Mouse (Mus musculus): Measurements from ENCODE around the gene Tmem164. TPM values are rescaled to one million over a fixed set of nuclear protein-coding genes. Genes with fewer than 3 reads are reported as not detected.

The Tmem164 gene
- polyA plus RNA-seq, 1 experiment from 2014 or later, result 77.6 TPM

GRCm38 (mm10) chrX:142725571-142725970 is 44.4 kb downstream of the Tmem164 start:
- H3K27ac ChIP-seq (replicated peaks), result no peak overlapping the region
- no peak overlapping the region for H3K4me3 ChIP-seq
- H3K9me3 ChIP-seq, result no peaks in the 10 kb centered on the region
- peaks cover 6% of the 10 kb centered on the region; the same call in 1 of the 2 replicates for H3K36me3 ChIP-seq (replicated peaks)
- no peaks in the 10 kb centered on the region for H3K4me1 ChIP-seq
- DNase-seq (ENCODE audit: low spot score), result no peak
- H3K27me3 ChIP-seq (replicated peaks; ENCODE audit: low read depth, poor library complexity, severe bottlenecking), result peaks cover 99% of the 10 kb centered on the region
- WGBS, result 79% methylated on average over 2 of the region's 2 CpGs

GRCm38 (mm10) chrX:142726311-142726710 is 45.1 kb downstream of the Tmem164 start:
- no peak overlapping the region for H3K27ac ChIP-seq (replicated peaks)
- H3K27me3 ChIP-seq (replicated peaks; ENCODE audit: low read depth, poor library complexity, severe bottlenecking), result peaks cover 100% of the 10 kb centered on the region
- peaks cover 6% of the 10 kb centered on the region; the same call in 1 of the 2 replicates for H3K36me3 ChIP-seq (replicated peaks)
- WGBS, result 86% methylated on average over 2 of the region's 2 CpGs
- 0 out of 2 replicates have a peak, but pooled peaks cover 6% of the 10 kb centered on the region for H3K4me1 ChIP-seq
- DNase-seq (ENCODE audit: low spot score), result no peak
- no peak overlapping the region for H3K4me3 ChIP-seq
- no peaks in the 10 kb centered on the region for H3K9me3 ChIP-seq

- H3K9me3 ChIP-seq, result no peaks in the 10 kb centered on the region
- WGBS, result 70% methylated on average over 6 of the region's 6 CpGs
- peaks cover 99% of the 10 kb centered on the region for H3K27me3 ChIP-seq (replicated peaks; ENCODE audit: low read depth, poor library complexity, severe bottlenecking)
- no peak overlapping the region for H3K27ac ChIP-seq (replicated peaks)
- peaks cover 14% of the 10 kb centered on the region; the same call in 1 of the 2 replicates for H3K4me1 ChIP-seq
- H3K4me3 ChIP-seq, result no peak overlapping the region
- no peak for DNase-seq (ENCODE audit: low spot score)
- peaks cover 6% of the 10 kb centered on the region; the same call in 1 of the 2 replicates for H3K36me3 ChIP-seq (replicated peaks)
Measured at GRCm38 (mm10) chrX:142727847-142728246, 46.6 kb downstream of the Tmem164 start.

GRCm38 (mm10) chrX:142729040-142729439 is 47.8 kb downstream of the Tmem164 start:
- DNase-seq (ENCODE audit: low spot score), result no peak
- Histone ChIP-seq H3K27me3 (replicated peaks; ENCODE audit: low read depth, poor library complexity, severe bottlenecking) (peaks cover 97% of the 10 kb centered on the region), H3K36me3 (replicated peaks) (peaks cover 6% of the 10 kb centered on the region; the same call in 1 of the 2 replicates), H3K4me1 (peaks cover 14% of the 10 kb centered on the region; the same call in 1 of the 2 replicates), H3K4me3 (no peak overlapping the region), H3K9me3 (no peaks in the 10 kb centered on the region), H3K27ac (replicated peaks) (no peak overlapping the region)
- WGBS, result 88% methylated on average over 1 of the region's 1 CpGs

GRCm38 (mm10) chrX:142729482-142729881 is 48.3 kb downstream of the Tmem164 start:
- 80% methylated on average over 2 of the region's 2 CpGs for WGBS
- no peak for DNase-seq (ENCODE audit: low spot score)
- Histone ChIP-seq H3K4me3 (no peak overlapping the region), H3K36me3 (replicated peaks) (peaks cover 6% of the 10 kb centered on the region; the same call in 1 of the 2 replicates), H3K4me1 (peaks cover 14% of the 10 kb centered on the region; the same call in 1 of the 2 replicates), H3K27ac (replicated peaks) (no peak overlapping the region), H3K27me3 (replicated peaks; ENCODE audit: low read depth, poor library complexity, severe bottlenecking) (peaks cover 97% of the 10 kb centered on the region), H3K9me3 (no peaks in the 10 kb centered on the region)

GRCm38 (mm10) chrX:142737099-142737498 is 55.9 kb downstream of the Tmem164 start:
- Histone ChIP-seq H3K4me1 (peaks cover 3% of the 10 kb centered on the region; the same call in 1 of the 2 replicates), H3K27ac (replicated peaks) (no peak overlapping the region), H3K9me3 (no peaks in the 10 kb centered on the region), H3K36me3 (replicated peaks) (peaks cover 12% of the 10 kb centered on the region), H3K27me3 (replicated peaks; ENCODE audit: low read depth, poor library complexity, severe bottlenecking) (peaks cover 81% of the 10 kb centered on the region), H3K4me3 (no peak overlapping the region)
- 62% methylated on average over 4 of the region's 4 CpGs for WGBS
- no peak for DNase-seq (ENCODE audit: low spot score)

GRCm38 (mm10) chrX:142737719-142738118 is 56.5 kb downstream of the Tmem164 start:
- no peak overlapping the region for H3K27ac ChIP-seq (replicated peaks)
- peaks cover 76% of the 10 kb centered on the region for H3K27me3 ChIP-seq (replicated peaks; ENCODE audit: low read depth, poor library complexity, severe bottlenecking)
- 55% methylated on average over 6 of the region's 6 CpGs for WGBS
- peaks cover 12% of the 10 kb centered on the region for H3K36me3 ChIP-seq (replicated peaks)
- no peaks in the 10 kb centered on the region; the same call in 1 of the 2 replicates for H3K4me1 ChIP-seq
- H3K9me3 ChIP-seq, result no peaks in the 10 kb centered on the region
- peak; percentile 59 for DNase-seq (ENCODE audit: low spot score)
- H3K4me3 ChIP-seq, result no peak overlapping the region

GRCm38 (mm10) chrX:142747428-142747827 is 66.2 kb downstream of the Tmem164 start:
- H3K4me3 ChIP-seq, result no peak overlapping the region
- 0 out of 2 replicates have a peak, but pooled peaks cover 2% of the 10 kb centered on the region for H3K9me3 ChIP-seq
- no peaks in the 10 kb centered on the region for H3K4me1 ChIP-seq
- peaks cover 11% of the 10 kb centered on the region for H3K36me3 ChIP-seq (replicated peaks)
- H3K27ac ChIP-seq (replicated peaks), result no peak overlapping the region
- no peak for DNase-seq (ENCODE audit: low spot score)
- peaks cover 47% of the 10 kb centered on the region for H3K27me3 ChIP-seq (replicated peaks; ENCODE audit: low read depth, poor library complexity, severe bottlenecking)

GRCm38 (mm10) chrX:142748574-142748973 is 67.4 kb downstream of the Tmem164 start:
- no peak overlapping the region for H3K4me3 ChIP-seq
- H3K36me3 ChIP-seq (replicated peaks), result peaks cover 11% of the 10 kb centered on the region
- DNase-seq (ENCODE audit: low spot score), result no peak
- H3K4me1 ChIP-seq, result no peaks in the 10 kb centered on the region
- peaks cover 52% of the 10 kb centered on the region for H3K27me3 ChIP-seq (replicated peaks; ENCODE audit: low read depth, poor library complexity, severe bottlenecking)
- no peak overlapping the region for H3K27ac ChIP-seq (replicated peaks)
- WGBS, result 85% methylated on average over 3 of the region's 3 CpGs
- H3K9me3 ChIP-seq, result 0 out of 2 replicates have a peak, but pooled peaks cover 2% of the 10 kb centered on the region

- Histone ChIP-seq H3K4me3 (no peak overlapping the region), H3K27me3 (replicated peaks; ENCODE audit: low read depth, poor library complexity, severe bottlenecking) (peaks cover 40% of the 10 kb centered on the region), H3K36me3 (replicated peaks) (peaks cover 16% of the 10 kb centered on the region), H3K27ac (replicated peaks) (no peak overlapping the region), H3K9me3 (0 out of 2 replicates have a peak, but pooled peaks cover 2% of the 10 kb centered on the region), H3K4me1 (no peaks in the 10 kb centered on the region)
- 80% methylated on average over 4 of the region's 4 CpGs for WGBS
- no peak for DNase-seq (ENCODE audit: low spot score)
Measured at GRCm38 (mm10) chrX:142750775-142751174, 69.6 kb downstream of the Tmem164 start.

GRCm38 (mm10) chrX:142755542-142755941 is 74.3 kb downstream of the Tmem164 start:
- no peak overlapping the region for H3K4me3 ChIP-seq
- peaks cover 27% of the 10 kb centered on the region for H3K36me3 ChIP-seq (replicated peaks)
- H3K27me3 ChIP-seq (replicated peaks; ENCODE audit: low read depth, poor library complexity, severe bottlenecking), result peaks cover 71% of the 10 kb centered on the region
- 80% methylated on average over 6 of the region's 6 CpGs for WGBS
- no peaks in the 10 kb centered on the region for H3K4me1 ChIP-seq
- no peak for DNase-seq (ENCODE audit: low spot score)
- no peak overlapping the region for H3K27ac ChIP-seq (replicated peaks)
- H3K9me3 ChIP-seq, result no peaks in the 10 kb centered on the region

- DNase-seq (ENCODE audit: low spot score), result no peak
- Histone ChIP-seq H3K9me3 (no peaks in the 10 kb centered on the region), H3K27ac (replicated peaks) (no peak overlapping the region), H3K27me3 (replicated peaks; ENCODE audit: low read depth, poor library complexity, severe bottlenecking) (peaks cover 84% of the 10 kb centered on the region), H3K4me3 (no peak overlapping the region), H3K4me1 (peaks cover 4% of the 10 kb centered on the region; the same call in 1 of the 2 replicates), H3K36me3 (replicated peaks) (peaks cover 28% of the 10 kb centered on the region)
- WGBS, result 88% methylated on average over 6 of the region's 6 CpGs
Measured at GRCm38 (mm10) chrX:142760415-142760814, 79.2 kb downstream of the Tmem164 start.

- Histone ChIP-seq H3K36me3 (replicated peaks) (0 out of 2 replicates have a peak, but pooled peaks cover 10% of the 10 kb centered on the region), H3K27ac (replicated peaks) (no peak overlapping the region), H3K9me3 (no peaks in the 10 kb centered on the region), H3K4me1 (peaks cover 4% of the 10 kb centered on the region; the same call in 1 of the 2 replicates), H3K27me3 (replicated peaks; ENCODE audit: low read depth, poor library complexity, severe bottlenecking) (peaks cover 66% of the 10 kb centered on the region), H3K4me3 (no peak overlapping the region)
- 65% methylated on average over 7 of the region's 7 CpGs for WGBS
- DNase-seq (ENCODE audit: low spot score), result no peak
Measured at GRCm38 (mm10) chrX:142763337-142763736, 82.1 kb downstream of the Tmem164 start.

All from embryonic facial prominence, embryonic 10.5 days (tissue).